Mouse (Mus musculus) stomach, embryonic 16.5 days (tissue): Measurements from ENCODE around the gene Defb41. TPM values are rescaled to one million over a fixed set of nuclear protein-coding genes. Genes with fewer than 3 reads are reported as not detected.

Source experiments
- ATAC-seq: fragments of 200-750 bp; cut with Nextera tagmentation; 2 replicates; pipeline ENCODE4 v1.8.0; 2017; ENCODE audit warnings: moderate number of reproducible peaks, moderate TSS enrichment; ENCODE audit not compliant: insufficient read depth, low FRiP score
- H3K27ac ChIP-seq: fragments of 300-500 bp; sonication (generic); 2 replicates; pipeline ENCODE4 v1.5.1; 2014; ENCODE audit warnings: low read length
- H3K27me3 ChIP-seq: fragments of 300-500 bp; sonication (generic); 2 replicates; pipeline ENCODE4 v1.6.1; 2014; ENCODE audit warnings: low read length, control low read depth, mixed read lengths; ENCODE audit not compliant: control insufficient read depth, insufficient read depth
- H3K36me3 ChIP-seq: fragments of 300-500 bp; sonication (generic); 2 replicates; pipeline ENCODE4 v1.6.1; 2014; ENCODE audit warnings: low read length; ENCODE audit not compliant: control insufficient read depth, insufficient read depth
- H3K4me1 ChIP-seq: fragments of 300-500 bp; sonication (generic); 2 replicates; pipeline ENCODE4 v1.6.1; 2014; ENCODE audit warnings: low read length, control low read depth, mixed read lengths; ENCODE audit not compliant: control insufficient read depth, insufficient read depth
- H3K4me2 ChIP-seq: fragments of 300-500 bp; sonication (generic); 2 replicates; pipeline ENCODE4 v1.6.1; 2014; ENCODE audit warnings: low read depth, low read length, mixed read lengths
- H3K4me3 ChIP-seq: fragments of 300-500 bp; sonication (generic); replicated peaks from 2 replicates; pipeline ENCODE4 v1.5.1; 2014; ENCODE audit warnings: mild to moderate bottlenecking, low read length
- H3K9ac ChIP-seq: fragments of 300-500 bp; sonication (generic); 2 replicates; pipeline ENCODE4 v1.6.1; 2014; ENCODE audit warnings: low read length
- H3K9me3 ChIP-seq: fragments of 300-500 bp; sonication (generic); replicated peaks from 2 replicates; pipeline ENCODE4 v1.6.1; 2016; ENCODE audit warnings: low read length, control low read depth; ENCODE audit not compliant: control insufficient read depth
- WGBS: fragments of 180-500 bp; shearing (Covaris S2); extraction: QIAGEN DNeasy Blood & Tissue Kit; methylation state at CpG from one replicate; pipeline ENCODE4 v1.1.7; 2014; 5-methylcytosine and 5-hydroxymethylcytosine counted together
- polyA plus RNA-seq: library from polyadenylated mRNA; unstranded; fragments of >200 nt; fragmentation: Nextera tagmentation; extraction: Ambion mirVana; gene quantifications from 2 replicates; pipeline ENCODE4 v1.2.1, GENCODE M21; 2015

The Defb41 gene
- polyA plus RNA-seq, 1 experiment from 2014 or later: not detected

DNA sequence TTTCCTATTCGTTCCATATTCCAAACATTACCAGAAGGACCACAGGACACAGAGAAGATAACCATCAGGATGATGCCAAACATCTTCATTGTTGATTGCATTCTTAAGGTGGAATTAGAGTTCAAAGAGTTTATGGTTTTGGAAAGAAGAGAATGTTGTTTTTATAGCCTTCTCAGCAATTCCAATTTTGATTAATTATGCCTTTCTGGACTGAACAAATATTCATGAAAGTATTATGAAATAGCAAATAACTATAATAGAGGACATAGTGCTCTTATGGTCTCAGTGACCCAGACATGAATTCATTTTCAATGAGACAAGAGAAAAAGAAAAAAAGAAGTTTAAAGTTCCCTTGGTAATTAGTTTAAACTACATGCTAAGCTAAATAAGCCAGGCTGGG is 27.6 kb downstream of the Defb41 start, which contains the start of gene Defb18:
Defb18 (minus strand) TSS at position 101 of the 400 bp plus-strand sequence.
- Histone ChIP-seq H3K9ac (no peak within 1 kb of the TSS), H3K9me3 (no peaks in the 10 kb centered on the region), H3K27me3 (no peaks in the 10 kb centered on the region), H3K4me1 (no peaks in the 10 kb centered on the region), H3K27ac (no peak within 1 kb of the TSS), H3K36me3 (no peaks in the 10 kb centered on the region), H3K4me3 (no peak within 1 kb of the TSS), H3K4me2 (no peak within 1 kb of the TSS)
- WGBS: 64% methylated on average over 1 of the region's 1 CpGs
- ATAC-seq: no peak

DNA sequence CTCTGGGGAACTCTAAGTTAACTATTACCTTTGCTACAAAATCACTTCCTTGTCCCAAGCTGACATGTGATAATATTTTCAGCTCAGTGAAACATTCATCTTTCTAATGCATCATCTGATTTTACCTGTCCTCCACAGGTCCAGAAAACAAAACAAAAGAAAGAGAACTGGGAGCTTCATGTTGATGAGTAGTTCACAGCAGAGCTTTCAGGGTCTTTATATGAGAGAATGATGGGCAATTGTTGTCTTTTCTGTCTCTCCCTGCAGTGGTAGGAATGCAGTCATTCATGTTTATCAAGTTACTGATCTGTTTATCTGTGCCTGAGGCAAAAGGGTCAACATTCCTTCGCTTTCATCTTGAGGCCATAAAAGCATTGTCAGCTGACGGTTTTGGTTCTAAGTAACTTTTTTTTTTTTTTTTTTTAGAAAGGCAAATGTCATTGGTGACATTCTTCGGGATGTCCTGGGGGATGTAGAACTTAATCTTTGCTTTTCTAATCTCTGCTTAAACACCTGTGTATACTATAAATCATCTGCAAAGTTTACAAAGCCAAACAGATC is 41.5 kb downstream of the Defb41 start:
- no peaks in the 10 kb centered on the region for H3K4me1 ChIP-seq
- H3K36me3 ChIP-seq: no peaks in the 10 kb centered on the region
- no peaks in the 10 kb centered on the region for H3K9me3 ChIP-seq
- no peak overlapping the region for H3K9ac ChIP-seq
- H3K4me3 ChIP-seq: no peak overlapping the region
- no peak overlapping the region for H3K27ac ChIP-seq
- no peak overlapping the region for H3K4me2 ChIP-seq
- H3K27me3 ChIP-seq: no peaks in the 10 kb centered on the region
- no peak for ATAC-seq
- 8% methylated on average over 3 of the region's 3 CpGs for WGBS

Other genes with a start within 250 kb of the Defb41 start
- not detected in 2 replicates for gene Crisp4, start 119.2 kb downstream of the Defb41 start, polyA plus RNA-seq
- gene Defb18, start 27.7 kb downstream of the Defb41 start, polyA plus RNA-seq: not detected in 2 replicates